Mouse (Mus musculus) midbrain, embryonic 11.5 days (tissue): ENCODE results near the gene Supt5. TPM values are rescaled to one million over a fixed set of nuclear protein-coding genes. Genes with fewer than 3 reads are reported as not detected.

Experiments
- ATAC-seq: fragments of 200-750 bp; cut with Nextera tagmentation; 2 replicates; pipeline ENCODE4 v1.8.0; 2017; ENCODE audit warnings: moderate TSS enrichment, moderate library complexity; ENCODE audit not compliant: low FRiP score
- DNase-seq: peaks from one replicate; pipeline ENCODE4 v3.0.0; 2015; ENCODE audit warnings: low spot score; ENCODE audit errors: missing footprints
- H3K27ac ChIP-seq: fragments of 300-500 bp; sonication (generic); 2 replicates; pipeline ENCODE4 v1.5.1; 2014; ENCODE audit warnings: low read depth, low read length
- H3K27me3 ChIP-seq: fragments of 300-500 bp; sonication (generic); 2 replicates; pipeline ENCODE4 v1.6.1; 2014; ENCODE audit warnings: mild to moderate bottlenecking, low read length, moderate library complexity, mixed read lengths; ENCODE audit not compliant: control insufficient read depth, insufficient read depth
- H3K36me3 ChIP-seq: fragments of 300-500 bp; sonication (generic); 2 replicates; pipeline ENCODE4 v1.6.1; 2014; ENCODE audit warnings: mild to moderate bottlenecking, low read length, moderate library complexity, mixed read lengths; ENCODE audit not compliant: control insufficient read depth, insufficient read depth
- H3K4me1 ChIP-seq: fragments of 300-500 bp; sonication (generic); 2 replicates; pipeline ENCODE4 v1.6.1; 2014; ENCODE audit warnings: low read length; ENCODE audit not compliant: control insufficient read depth, insufficient read depth
- H3K4me2 ChIP-seq: fragments of 300-500 bp; sonication (generic); 2 replicates; pipeline ENCODE4 v1.6.1; 2014; ENCODE audit warnings: mild to moderate bottlenecking, moderate library complexity
- H3K4me3 ChIP-seq: fragments of 300-500 bp; sonication (generic); 2 replicates; pipeline ENCODE4 v1.5.1; 2014; ENCODE audit warnings: low read depth, low read length
- H3K9ac ChIP-seq: fragments of 300-500 bp; sonication (generic); 2 replicates; pipeline ENCODE4 v1.6.1; 2014; ENCODE audit warnings: low read length
- H3K9me3 ChIP-seq: fragments of 300-500 bp; sonication (generic); 2 replicates; pipeline ENCODE4 v1.6.1; 2016; ENCODE audit warnings: low read length; ENCODE audit not compliant: control insufficient read depth
- WGBS: fragments of 180-500 bp; shearing (Covaris S2); extraction: QIAGEN DNeasy Blood & Tissue Kit; methylation state at CpG from one replicate; pipeline ENCODE4 v1.1.7; 2014; 5-methylcytosine and 5-hydroxymethylcytosine counted together
- polyA plus RNA-seq: library from polyadenylated mRNA; unstranded; fragments of >200 nt; fragmentation: Nextera tagmentation; extraction: Ambion mirVana; gene quantifications from 2 replicates; pipeline ENCODE4 v1.2.1, GENCODE M21; 2014

The Supt5 gene
- polyA plus RNA-seq, 1 experiment from 2014 or later, result 82.2 TPM

DNA sequence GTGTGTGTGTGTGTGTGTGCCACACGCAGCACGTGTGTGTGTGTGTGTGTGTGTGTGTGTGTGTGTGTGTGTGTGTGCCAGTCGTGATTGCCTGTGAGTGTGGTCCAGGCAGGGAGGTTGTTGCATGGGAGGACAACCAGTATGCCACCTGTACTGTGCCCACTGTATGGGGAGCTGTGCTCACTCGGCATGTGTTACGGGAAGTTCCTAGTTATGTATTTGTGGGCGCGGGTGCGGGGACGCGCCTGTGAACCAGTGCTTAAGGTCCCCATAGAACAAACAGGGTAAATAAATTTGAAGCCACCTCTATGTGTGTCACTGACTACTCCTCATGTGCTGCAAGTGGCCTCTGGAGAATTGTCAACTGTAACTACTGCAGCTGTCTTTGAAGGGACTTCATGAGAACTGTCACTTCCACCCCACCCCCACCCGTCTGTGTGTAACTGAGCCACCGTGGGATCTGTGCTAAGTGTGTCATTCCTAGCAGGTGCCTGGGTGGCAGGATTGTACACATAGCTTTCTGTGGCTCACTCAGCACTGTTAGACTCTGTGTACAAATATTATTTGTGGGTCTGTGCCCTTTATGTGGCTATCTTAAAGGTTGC, 43.9 kb upstream of the Supt5 start:
- WGBS, result 72% methylated on average over 10 of the region's 12 CpGs
- DNase-seq (peak; percentile 88), ATAC-seq (no peak)
- H3K27ac ChIP-seq, result no peak overlapping the region; the same call in 1 of the 2 replicates
- H3K4me3 ChIP-seq, result no peak overlapping the region
- H3K9me3 ChIP-seq, result no peaks in the 10 kb centered on the region
- H3K4me1 ChIP-seq, result peaks cover 30% of the 10 kb centered on the region
- peaks cover 6% of the 10 kb centered on the region; the same call in 1 of the 2 replicates for H3K27me3 ChIP-seq
- H3K36me3 ChIP-seq, result no peaks in the 10 kb centered on the region; the same call in 1 of the 2 replicates
- H3K9ac ChIP-seq, result no peak overlapping the region
- no peak overlapping the region for H3K4me2 ChIP-seq

DNA sequence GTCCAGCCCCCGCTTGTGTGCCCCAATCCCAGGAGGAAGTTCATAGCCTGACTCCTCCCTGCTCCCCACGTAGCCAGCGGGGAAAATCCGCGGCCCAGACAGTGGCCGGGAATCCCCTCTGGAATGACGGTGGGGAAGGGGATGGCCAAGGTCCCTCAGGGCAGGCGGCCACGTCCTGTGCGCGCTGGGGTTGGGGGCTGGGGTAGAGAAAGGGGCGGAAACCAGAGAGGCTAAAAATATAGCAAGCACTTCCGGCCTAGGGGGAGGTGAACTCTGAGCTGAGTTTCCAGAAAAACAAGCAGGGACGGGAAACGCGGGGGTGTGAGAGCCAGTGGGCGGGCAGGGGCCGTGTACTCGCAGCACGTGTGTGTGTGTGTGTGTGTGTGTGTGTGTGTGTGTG, 43.4 kb upstream of the Supt5 start:
- DNase-seq, result no peak
- WGBS, result 6% methylated on average over 20 of the region's 20 CpGs
- Histone ChIP-seq H3K9ac (peak overlapping the region; percentile 5), H3K4me1 (peaks cover 30% of the 10 kb centered on the region), H3K4me3 (no peak overlapping the region), H3K27me3 (peaks cover 8% of the 10 kb centered on the region; the same call in 1 of the 2 replicates), H3K4me2 (peak overlapping the region; percentile 41), H3K36me3 (no peaks in the 10 kb centered on the region; the same call in 1 of the 2 replicates), H3K27ac (peak overlapping the region; percentile 37; the same call in 1 of the 2 replicates), H3K9me3 (no peaks in the 10 kb centered on the region)
- peak; percentile 20 for ATAC-seq

DNA sequence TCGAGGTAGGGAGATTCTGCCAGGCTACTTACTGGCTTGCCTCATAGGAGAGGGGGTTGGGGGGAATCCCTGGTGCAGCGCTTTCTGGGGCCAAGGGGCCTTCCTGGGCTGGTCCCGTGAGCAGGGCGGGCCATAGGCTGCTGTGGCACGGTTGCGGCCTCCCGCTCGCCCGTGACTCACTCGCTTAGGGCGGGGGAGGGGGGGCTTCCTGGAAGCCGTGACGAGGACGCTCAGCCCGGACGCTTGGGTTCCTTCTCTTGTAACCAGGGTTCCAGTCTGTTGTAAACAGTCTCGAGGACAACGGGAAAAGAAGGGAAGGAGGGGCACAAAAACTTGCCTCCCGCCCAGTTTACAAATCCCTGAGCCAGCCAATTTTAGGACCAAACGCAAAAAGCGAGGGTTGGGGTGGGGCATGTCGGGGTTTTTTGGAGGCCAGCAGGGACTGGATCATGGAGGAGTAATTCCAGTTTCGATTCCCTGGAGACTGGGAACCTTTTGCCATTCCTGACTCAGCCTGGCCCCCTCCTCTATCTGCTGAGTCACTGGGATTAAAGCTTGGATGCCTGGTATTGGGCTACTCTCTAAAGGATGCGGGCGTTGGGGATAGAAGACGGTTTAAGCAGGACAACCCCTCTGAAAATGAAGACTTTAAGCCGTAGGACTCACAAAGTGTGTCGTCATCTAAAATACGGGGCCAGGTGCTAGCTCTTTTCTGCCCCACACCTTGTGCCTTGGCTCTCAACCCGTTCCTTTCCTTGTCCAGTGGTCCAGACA, 42.7 kb upstream of the Supt5 start:
- peak overlapping the region; percentile 5 for H3K9ac ChIP-seq
- peak overlapping the region; percentile 11; the same call in 1 of the 2 replicates for H3K4me3 ChIP-seq
- ATAC-seq (peak; percentile 33; the same call in 1 of the 2 replicates), DNase-seq (peak; percentile 95)
- WGBS, result 5% methylated on average over 28 of the region's 30 CpGs
- peak overlapping the region; percentile 41 for H3K4me2 ChIP-seq
- H3K36me3 ChIP-seq, result no peaks in the 10 kb centered on the region; the same call in 1 of the 2 replicates
- H3K27ac ChIP-seq, result peak overlapping the region; percentile 37; the same call in 1 of the 2 replicates
- H3K4me1 ChIP-seq, result peaks cover 34% of the 10 kb centered on the region
- H3K27me3 ChIP-seq, result peaks cover 8% of the 10 kb centered on the region; the same call in 1 of the 2 replicates
- no peaks in the 10 kb centered on the region for H3K9me3 ChIP-seq

DNA sequence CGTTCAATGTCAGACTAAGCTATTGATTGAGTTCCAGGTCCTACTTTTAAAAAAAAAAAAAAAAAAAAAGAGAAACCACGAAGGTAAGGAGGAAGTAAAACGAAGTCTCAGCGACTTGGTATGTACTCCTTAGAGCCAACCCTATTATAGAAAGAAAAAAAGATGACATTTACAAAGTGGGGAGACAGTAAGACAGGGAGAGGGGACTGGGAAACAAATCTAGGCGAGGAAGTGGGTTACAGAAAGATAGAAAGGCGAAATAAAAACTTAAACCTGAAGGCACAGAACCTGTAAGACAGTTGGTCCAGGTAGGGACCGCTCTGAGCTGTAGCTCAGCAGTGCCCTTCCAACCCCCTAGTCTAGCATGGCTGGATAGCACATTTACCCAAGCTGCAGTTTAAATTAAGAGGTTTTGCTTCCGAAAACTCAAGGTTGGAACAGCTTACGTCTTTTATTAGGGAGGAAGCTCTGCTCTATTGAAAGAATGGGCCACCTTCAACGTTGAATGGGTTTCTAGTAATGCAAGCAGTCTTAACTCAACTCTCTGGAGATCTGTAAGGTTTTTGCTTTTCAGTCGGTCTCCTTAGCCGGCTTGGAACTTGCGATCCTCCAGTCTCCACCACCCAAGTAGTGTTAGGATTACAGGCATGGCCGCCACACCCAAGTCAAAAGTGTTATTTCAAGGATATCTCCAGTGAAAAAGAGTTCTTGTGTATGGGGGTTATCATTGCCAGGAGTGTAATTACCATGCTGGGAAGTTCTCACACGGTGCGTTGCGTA, 41.9 kb upstream of the Supt5 start, which contains the start of gene Zfp36:
TSS of gene Zfp36 (minus strand) at position 17 of the 780 bp plus-strand sequence.
- peak; percentile 90 for DNase-seq
- Histone ChIP-seq H3K4me2 (peak within 1 kb of the TSS; percentile 77), H3K27ac (peak within 1 kb of the TSS; percentile 53), H3K27me3 (peaks cover 8% of the 10 kb centered on the region; the same call in 1 of the 2 replicates), H3K36me3 (no peaks in the 10 kb centered on the region), H3K4me3 (peak within 1 kb of the TSS; percentile 47), H3K9ac (peak within 1 kb of the TSS; percentile 71), H3K9me3 (no peaks in the 10 kb centered on the region), H3K4me1 (peaks cover 38% of the 10 kb centered on the region)
- ATAC-seq, result no peak
- WGBS, result 46% methylated on average over 17 of the region's 17 CpGs

DNA sequence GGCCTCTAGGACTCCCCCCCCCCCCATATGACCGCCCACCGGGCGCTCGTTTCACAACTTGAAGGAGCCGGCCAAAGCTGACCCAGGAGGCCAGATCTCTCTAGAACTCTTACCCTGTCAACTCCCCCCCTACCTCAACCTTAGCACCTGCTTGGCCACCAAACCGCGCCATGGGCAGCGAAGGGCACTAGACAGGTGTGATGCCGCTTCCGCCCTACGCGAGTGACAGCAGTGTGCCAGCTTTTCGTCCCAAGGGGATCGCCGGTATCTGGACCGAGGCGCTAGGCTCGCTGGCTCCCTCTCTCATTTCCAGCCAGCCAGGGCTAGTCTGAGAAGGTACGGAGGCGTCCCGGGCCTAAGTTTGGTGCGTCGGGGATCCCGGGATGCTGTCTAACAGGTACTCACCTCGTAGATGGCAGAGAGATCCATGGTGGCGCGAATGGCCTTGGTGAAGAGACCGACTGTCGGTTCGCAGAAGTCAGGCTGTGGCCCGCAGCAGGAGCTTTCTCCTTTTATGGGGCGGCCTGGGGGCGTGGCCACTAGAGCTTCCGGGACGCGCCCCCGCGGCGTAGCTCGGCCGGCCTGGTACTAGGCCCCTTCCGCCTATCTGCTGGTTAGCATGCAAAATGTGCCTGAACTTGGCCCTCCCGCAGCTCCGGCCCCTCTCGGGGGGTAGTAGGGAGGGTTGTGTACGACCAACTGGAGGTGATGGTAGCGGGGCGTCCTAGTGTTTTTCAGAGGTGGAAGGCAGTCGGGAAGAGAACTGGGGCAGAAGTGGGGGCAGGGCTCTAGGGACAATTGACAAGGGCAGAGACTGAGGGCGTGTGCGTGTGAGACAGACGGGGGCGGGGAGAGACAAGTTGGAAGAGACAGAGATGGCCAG, 40.5 kb upstream of the Supt5 start:
- no peaks in the 10 kb centered on the region for H3K9me3 ChIP-seq
- DNase-seq (peak; percentile 98), ATAC-seq (peak; percentile 49)
- peak overlapping the region; percentile 47 for H3K4me3 ChIP-seq
- H3K27me3 ChIP-seq, result peaks cover 8% of the 10 kb centered on the region; the same call in 1 of the 2 replicates
- H3K36me3 ChIP-seq, result no peaks in the 10 kb centered on the region
- under 1% methylated on average over 53 of the region's 53 CpGs for WGBS
- H3K9ac ChIP-seq, result peak overlapping the region; percentile 71
- peak overlapping the region; percentile 53 for H3K27ac ChIP-seq
- H3K4me1 ChIP-seq, result peaks cover 40% of the 10 kb centered on the region
- H3K4me2 ChIP-seq, result peak overlapping the region; percentile 77

DNA sequence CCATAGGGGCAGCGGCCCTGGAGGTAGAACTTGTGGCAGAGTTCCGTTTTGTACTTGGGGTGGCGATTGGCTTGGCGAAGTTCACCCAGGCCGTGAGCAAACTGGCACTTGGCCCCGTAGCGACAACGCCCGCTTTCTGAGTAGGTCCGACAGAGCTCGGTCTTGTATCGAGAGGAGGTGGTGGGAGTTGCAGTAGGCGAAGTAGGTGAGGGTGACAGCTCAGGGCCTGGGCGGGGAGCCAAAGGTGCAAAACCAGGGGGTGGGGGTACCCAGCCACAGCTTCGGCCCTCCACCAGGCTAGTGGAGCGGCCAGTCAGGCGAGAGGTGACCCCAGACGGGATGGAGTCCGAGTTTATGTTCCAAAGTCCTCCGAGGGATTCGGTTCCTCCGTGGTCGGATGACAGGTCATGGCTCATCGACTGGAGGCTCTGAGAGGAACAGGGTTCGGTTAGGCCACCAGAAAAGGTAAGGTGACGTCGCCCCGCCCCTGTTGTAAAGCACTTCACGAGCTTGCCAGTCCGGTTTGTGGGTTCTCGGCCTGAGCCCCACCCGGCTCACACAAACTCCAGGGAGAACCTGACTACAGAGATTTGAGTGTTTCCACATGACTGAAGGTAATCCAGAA, 39.6 kb upstream of the Supt5 start:
- peak overlapping the region; percentile 47 for H3K4me3 ChIP-seq
- no peak for DNase-seq
- peak overlapping the region; percentile 71 for H3K9ac ChIP-seq
- H3K9me3 ChIP-seq, result no peaks in the 10 kb centered on the region
- peaks cover 8% of the 10 kb centered on the region; the same call in 1 of the 2 replicates for H3K27me3 ChIP-seq
- H3K4me2 ChIP-seq, result peak overlapping the region; percentile 77
- no peaks in the 10 kb centered on the region for H3K36me3 ChIP-seq
- H3K27ac ChIP-seq, result no peak overlapping the region
- peaks cover 40% of the 10 kb centered on the region for H3K4me1 ChIP-seq
- no peak for ATAC-seq
- WGBS, result 45% methylated on average over 32 of the region's 32 CpGs

DNA sequence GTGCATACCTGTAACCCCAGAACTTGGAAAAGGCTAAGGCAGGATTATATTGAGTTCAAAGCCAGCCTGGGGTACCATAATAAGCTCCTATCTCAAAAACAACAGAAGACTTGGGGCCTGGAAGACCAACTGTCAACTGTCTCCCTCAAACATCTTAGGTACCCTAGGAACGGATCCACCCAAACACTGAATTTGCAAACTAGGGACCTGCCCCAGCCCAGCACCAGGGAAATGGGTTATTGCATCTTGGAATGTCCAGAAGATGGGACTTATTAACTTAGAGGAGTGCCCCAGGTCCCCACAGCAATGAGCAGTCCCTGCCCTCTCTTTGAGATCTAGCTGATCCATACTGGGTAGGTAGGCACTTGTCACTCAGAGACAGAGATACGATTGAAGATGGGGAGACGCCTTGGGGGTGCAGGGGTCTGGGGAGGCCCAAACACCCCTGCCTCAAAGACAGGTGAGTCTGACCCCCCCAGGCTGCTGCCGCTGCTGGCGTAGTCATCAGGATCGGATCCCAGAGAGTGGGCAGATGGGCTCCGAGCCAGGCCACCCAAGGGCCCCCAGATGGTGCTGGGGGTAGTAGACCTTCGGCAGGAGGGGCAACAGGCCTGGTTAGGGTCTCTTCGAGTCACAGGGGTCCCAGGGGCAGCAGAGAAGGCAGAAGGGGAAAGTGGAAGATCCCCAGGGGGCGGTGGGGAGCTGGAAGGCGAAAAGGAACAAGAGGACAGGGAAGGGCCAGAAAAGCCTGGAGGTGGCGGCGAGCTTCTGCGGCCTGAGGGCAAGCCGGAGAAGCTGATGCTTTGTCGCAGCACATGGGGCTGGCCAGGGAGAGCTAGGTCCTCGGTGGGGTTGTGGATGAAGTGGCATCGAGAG, 38.9 kb upstream of the Supt5 start:
- no peak for DNase-seq
- Histone ChIP-seq H3K4me1 (peaks cover 40% of the 10 kb centered on the region), H3K27me3 (peaks cover 8% of the 10 kb centered on the region; the same call in 1 of the 2 replicates), H3K27ac (no peak overlapping the region), H3K4me3 (no peak overlapping the region), H3K36me3 (no peaks in the 10 kb centered on the region), H3K9me3 (no peaks in the 10 kb centered on the region), H3K9ac (no peak overlapping the region), H3K4me2 (peak overlapping the region; percentile 77)
- no peak for ATAC-seq
- WGBS, result 71% methylated on average over 18 of the region's 18 CpGs
